Mouse (Mus musculus) subcutaneous adipose tissue, adult 2 months (tissue): Measurements from ENCODE around the gene Anapc11. TPM values are rescaled to one million over a fixed set of nuclear protein-coding genes. Genes with fewer than 3 reads are reported as not detected.

ENCODE experiments used
- polyA plus RNA-seq: library from polyadenylated mRNA; depleted of rRNA; stranded (reverse); fragments of >200 nt; gene quantifications from 2 replicates; pipeline ENCODE4 v1.2.3, GENCODE M21; 2012; ENCODE audit warnings: low replicate concordance; rRNA removed

Gene Anapc11
- polyA plus RNA-seq = 102 and 121 TPM in 2 replicates

DNA sequence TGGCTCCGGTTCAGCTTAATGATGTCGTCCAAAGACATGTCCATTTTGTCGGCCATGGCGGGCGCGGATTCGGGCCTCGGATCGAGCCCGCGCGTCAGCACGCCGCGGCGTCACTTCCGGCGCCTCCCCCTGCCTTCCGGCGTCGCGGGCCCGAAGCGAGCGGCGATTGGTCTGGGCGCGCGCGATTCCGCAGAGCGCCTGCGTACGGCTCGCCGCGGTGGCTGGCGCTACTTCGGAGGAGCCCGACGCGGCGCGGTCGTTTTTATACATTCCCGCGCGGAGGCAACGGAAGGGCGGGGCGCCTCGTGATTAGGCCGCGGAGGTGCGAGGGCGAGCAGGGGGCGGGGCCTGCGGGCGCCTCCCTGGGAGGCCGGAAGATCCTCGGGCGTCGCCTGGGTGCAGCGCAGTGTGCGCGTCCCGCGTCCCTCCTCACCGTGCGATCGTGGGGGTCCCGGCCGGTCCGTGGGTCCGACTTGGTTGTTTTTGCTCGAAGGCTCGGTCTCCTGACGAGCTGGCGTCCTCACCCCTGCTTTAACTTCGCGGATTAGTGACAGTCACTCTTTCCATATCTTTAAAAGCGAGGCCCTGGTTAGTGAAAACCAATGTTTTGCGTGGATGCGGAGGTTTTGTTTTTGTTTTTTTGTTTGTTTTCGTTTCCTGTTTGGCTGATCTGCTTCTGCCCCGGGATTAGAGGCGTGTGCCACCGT lies at the start of gene Anapc11, which contains the start of gene Alyref:
Anapc11 (plus strand) TSS at position 139 of the 707 bp plus-strand sequence.
Alyref (minus strand) TSS at position 83 of the 707 bp plus-strand sequence.

DNA sequence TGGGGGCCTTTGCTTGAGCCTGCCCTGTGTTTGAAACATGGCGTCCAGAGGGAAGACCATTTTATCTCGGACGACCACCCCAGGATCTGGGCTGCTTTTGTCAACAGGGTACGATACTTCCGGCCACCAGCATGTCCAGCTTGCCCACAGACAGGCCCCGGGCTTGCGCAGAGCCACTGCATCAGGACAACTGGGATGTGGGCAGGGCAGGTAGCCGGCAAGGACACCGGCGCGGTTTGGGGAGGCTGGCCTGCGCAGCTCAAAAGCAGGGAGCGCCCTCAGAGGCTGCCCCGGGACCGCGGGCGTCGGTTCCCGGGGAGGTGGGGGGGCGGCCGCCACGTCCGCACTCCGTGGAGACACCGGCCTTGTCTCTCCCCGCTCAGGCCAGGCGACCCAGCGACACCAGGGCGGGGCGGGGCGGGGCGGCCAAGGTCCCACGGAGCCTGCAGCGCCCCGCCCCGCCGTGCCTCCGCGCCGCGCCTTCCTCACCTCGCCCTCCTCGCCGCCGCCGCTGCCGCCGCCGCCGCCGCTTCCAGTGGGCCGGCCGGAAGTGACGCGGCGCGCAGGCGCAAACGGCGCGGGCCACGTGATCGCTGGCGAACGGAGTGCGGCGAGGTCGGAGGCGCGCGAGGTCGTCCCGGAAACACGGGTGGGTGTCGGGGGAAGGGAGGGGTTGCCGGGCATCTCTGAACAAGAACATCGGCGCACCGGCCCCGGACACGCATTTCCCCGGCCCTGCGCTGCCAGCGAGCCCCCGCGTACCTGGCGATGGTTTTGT lies 48.9 kb upstream of the Anapc11 start, which contains the start of gene Mcrip1:
Mcrip1 (minus strand) TSS at position 560 of the 778 bp plus-strand sequence.

DNA sequence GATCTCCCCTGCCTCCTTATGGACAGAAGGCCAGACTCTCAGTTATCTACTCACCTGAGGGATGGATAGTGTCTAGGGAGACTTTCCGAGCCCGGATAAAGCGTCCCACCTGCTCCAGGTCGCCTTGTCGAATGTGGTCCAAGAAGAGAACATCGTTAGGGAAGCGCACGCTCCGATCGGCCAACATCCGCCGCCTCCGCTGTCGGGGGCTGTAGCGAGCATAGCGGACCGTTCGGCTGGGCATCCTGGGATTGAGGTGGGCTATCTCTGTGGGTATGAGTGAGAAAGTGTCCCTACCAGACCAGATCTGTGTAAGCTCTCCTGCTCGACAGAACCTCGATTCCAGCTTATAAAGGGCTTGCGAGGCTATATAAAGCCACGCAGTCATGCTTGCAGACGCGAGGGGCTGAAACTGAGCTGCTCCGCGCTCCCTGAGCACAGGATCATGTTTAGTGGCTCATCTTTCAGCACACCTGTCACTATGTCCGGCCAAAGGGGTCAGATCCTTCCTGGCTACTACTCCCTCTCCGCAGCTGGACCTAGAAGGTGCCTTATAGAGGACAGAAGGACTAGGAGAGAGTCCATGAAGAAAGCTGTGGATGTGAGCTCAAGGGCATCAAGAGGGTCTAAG lies 47.3 kb upstream of the Anapc11 start, which contains the start of gene Ppp1r27:
Ppp1r27 (minus strand) TSS at position 323 of the 631 bp plus-strand sequence.

DNA sequence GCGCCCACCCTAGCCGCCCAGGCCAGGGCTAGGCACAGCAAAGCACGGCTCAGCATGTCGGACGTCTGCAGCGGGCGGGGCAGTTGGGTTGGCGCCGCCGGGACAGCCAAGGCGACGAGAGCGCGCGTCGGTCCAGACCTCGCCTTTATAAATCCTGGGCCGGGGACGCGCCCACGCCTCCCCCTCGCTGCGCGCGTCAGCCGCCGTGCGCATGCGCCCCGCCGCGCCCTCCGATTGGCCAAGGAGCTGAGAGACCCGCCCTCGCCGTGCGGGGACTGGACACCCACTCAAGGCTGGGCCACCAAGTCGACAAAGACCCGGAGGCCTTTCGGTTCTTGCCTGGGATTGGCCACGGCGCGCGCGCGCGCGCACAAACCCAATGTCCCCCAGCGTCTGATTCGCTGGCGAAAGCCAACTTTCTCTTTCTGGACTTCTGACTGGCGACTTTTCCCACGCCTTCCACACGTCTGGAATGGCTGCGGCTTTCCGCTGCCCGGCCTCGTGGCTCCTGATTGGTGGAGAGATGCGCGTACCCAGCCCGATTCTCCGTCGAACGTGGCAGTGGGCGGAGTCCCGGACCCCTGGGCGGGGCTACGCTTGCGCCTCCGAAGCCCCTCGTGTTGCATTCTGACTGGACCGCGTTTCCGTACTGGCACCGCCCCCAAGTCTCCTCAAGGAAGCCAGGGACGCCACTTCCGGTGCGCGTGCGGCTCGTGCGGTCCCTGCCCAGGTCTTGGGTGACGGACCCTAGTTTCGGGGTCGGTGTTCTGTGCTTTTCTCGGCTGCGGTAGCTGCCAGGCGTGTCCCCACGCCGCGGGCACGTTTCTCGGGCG lies 25.3 kb upstream of the Anapc11 start, which contains the start of gene P4hb:
P4hb (minus strand) TSS at position 502 of the 833 bp plus-strand sequence.

DNA sequence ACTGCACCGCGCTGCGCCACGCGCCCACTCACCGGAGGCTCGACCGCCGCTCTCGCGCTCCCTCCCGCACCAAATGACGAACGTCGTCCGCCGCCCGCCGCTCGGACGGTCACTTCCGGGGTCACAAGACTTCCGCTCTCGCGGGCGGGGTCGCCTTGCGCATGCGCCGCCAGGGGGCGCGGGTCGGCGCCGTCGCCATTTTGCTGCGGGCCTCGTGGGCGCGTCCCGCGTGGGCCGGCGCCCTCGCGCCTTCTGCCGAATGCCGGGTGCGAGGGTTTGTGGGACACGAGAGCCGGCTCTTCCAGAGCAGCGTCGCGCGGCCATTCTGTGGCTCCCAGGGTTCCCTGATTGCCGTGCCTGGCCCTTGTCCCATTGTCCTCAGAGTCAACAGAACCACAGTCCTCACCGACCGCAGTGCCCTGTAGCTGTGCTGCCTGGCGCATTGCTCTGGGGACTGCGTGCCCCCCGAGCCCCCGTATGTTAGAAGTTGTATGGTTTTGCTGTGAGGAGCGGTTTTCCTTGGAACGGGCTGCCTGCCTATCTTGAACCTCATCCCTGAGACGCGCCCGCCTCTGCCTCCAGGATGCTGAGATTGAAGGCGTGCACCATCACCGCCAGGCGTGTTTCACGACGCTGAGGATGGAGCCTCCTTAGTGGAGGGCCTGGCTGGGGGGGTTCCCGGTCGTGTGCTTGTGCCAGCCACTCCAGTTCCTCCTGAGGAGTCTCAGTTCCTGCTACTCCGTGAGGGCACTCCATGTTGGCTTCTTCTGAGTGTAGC lies 16.5 kb upstream of the Anapc11 start, which contains the start of gene Arhgdia:
Arhgdia (minus strand) TSS at position 135 of the 778 bp plus-strand sequence.

DNA sequence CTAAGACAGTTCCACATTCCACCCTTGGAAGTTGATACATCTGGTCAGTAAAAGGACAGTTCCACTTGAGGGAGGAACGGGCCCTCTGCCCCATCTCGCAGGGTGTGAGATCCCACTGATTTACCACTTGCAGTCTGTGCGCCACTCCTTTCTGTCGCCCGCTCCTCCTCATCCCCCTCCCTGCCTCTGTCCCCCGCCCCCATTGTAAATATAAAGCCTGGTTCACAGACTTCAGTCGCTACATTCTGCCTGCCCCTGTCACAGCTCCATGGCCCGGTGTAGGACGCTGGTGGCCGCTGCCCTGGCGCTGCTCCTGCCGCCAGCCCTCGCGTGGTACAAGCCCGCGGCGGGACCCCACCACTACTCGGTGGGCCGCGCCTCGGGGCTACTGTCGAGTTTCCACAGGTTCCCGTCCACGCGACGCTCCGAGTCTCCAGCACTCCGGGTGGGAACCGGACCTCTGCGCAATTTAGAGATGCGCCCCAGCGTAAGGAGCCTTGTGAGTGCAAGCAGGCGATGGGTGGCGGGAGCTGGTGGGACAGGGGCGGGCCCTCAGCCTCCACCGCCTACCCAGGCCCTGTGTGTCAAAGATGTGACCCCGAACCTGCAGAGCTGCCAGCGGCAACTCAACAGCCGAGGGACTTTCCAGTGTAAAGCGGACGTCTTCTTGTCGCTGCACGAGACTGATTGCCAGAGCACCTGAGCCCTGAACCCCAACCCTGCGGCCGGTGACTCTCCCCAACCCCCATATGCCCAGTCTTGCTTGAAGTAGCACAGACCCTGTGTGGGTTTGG lies 10.2 kb downstream of the Anapc11 start, which contains the start of gene Npb:
Npb (plus strand) TSS at position 237 of the 794 bp plus-strand sequence.

DNA sequence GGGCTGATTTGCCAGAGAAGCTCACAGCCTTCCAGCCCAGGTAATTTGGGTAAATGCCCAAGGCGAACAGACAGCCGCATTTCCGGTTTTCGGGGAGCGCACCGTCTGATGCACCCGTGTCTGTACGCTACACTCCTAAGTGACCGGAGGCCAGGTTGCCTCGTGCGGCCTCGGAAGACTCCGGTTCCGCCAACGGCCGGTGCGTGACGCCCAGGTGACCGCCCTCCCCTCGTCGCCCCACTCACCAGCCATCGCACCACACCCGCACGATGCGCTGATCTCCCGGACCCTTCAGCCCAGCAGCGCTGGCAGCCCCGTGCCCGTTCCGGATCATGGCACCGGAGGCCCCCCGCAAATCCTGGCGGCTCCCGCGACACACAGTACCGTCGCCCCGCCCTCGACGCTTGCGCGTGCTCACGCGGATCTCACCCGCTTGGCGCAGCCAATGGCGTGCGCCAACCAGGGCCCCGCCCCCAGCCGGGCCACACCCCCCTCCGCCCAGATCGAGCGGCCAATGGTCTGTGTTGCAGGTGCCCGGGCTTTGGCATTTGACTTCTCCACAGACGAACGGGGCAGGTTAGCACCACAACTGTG lies 19.4 kb downstream of the Anapc11 start, which contains the start of gene Pcyt2:
Pcyt2 (minus strand) TSS at position 418 of the 594 bp plus-strand sequence.

DNA sequence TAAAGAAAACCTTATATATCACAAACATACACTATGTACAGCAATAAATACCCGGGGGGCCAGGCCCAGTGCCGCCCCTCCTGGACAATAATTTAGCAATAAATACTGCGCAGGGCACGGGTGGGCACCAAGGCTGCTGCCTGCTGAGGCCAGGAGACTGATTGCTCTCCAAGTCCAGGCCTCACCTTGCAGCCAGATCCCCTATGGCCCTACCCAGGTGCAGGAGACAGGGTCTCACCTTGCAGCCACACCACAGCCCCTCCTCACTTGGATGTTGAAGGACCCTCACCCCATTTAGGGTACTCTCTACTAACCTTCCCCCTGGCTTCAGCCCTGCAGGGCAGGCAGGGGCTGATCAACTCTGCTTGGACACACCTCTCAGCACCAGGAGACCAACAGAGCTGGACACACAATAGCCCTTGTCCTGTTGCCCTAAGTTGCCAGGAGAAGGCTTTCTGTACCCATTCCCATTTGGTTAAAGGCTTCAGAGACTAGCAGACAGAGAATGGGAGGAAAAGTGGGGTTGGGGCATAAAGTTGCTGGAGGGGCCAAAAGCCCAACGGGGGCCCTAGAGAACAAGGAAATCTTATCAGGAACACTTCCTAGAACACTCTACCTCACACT lies 27.0 kb downstream of the Anapc11 start, which contains the start of gene Sirt7:
Sirt7 (minus strand) TSS at position 89 of the 624 bp plus-strand sequence.

DNA sequence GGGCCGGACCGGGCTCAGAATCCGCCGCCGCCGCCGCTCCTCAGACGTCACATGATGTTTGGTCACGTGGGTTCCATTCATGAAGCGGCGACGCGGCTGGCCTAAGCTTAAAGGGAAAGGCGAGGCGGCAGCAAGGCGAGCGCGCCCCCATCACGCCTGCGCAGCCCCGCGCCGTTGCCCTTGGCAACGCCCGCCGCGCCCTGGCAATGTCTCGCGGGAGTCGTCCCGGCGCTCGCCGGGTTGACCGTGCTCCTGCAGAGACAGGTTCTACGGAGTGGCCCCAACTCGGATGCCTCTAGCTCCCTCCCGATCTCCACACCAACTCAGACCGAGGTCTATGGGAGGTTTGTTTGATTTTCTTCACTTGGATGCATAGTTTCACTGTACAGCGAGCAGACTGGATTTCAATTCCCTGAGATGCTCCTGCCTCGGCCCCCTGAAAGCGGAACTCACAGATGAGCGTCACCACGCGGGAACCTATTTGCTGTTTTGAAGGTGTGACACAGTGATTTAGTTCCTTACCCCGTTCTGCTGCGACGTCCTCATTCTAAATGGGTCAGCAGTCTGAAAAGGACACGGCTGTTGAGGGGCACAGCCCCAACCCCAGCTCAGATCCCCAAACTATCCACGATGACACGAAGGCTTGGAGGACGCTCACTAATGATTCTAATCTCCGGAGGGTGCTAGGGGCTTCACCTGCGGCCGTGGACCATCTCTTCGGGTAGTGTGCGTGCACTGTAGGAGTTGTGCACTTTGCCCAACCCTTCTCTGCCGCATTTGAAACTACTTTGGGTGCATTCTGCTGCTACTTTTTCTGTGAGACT lies 35.5 kb downstream of the Anapc11 start, which contains the start of gene Mafg:
Mafg (minus strand) TSS at position 81 of the 824 bp plus-strand sequence.

DNA sequence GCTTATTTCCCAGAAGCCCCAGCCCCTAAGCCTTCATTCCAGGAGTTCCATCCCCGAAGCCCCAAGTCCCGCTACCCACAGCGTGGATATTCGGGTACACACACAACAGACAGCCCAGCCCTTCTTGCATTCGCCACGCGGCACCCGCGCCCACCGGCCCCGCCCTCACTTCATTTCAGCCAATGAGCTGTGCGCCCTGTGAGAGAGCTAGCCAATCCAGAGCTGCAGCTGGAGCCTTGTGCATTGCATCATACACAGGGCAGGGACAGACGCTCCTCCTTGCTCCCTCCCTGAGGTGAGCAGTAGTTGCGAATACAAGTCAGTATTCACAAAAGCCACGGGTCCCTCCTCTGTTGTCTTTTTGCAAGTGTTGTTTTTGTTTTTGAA lies 45.4 kb downstream of the Anapc11 start, which contains the start of gene Pycr1:
Pycr1 (minus strand) TSS at position 169 of the 387 bp plus-strand sequence.

DNA sequence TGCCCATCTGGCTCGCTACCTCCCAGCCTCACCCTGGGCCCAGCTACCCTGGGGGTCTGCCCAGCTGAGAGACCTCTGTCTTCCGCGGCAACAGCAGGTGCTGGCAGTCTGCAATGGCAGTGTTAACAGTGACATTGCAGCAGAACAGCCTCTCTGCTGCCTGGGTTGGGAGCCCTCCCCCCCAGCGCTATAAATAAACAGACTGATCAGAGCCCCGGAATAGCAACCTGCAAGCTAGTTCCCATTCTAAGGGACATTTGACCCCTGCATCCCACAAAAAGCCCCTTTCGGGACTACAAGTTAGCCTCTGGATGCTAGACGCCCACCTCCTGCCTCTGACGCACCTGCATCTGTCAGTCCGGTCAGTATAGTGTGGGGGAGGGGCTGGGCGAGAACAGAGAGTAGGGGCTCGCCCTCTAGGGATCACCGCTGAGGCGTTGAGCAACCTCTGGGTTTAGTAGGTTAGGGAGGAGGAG lies 49.8 kb downstream of the Anapc11 start, which contains the start of gene Myadml2:
Myadml2 (minus strand) TSS at position 158 of the 476 bp plus-strand sequence.

Other genes starting within 250 kb of the Anapc11 start
- gene Actg1, start 249.9 kb upstream of the Anapc11 start, polyA plus RNA-seq = 1,196 and 1,314 TPM in 2 replicates
- not detected in 2 replicates for gene Fscn2, start 236.9 kb upstream of the Anapc11 start, polyA plus RNA-seq
- gene Faap100, start 219.7 kb upstream of the Anapc11 start, polyA plus RNA-seq = 33.9 and 79.5 TPM in 2 replicates
- gene Nploc4, start 160.7 kb upstream of the Anapc11 start, polyA plus RNA-seq = 67.6 and 68.3 TPM in 2 replicates
- 0.09 TPM in 1 of 2 replicates, not detected in the other for gene Tspan10, start 155.8 kb upstream of the Anapc11 start, polyA plus RNA-seq
- 0.70 and 1.1 TPM in 2 replicates for gene Pde6g, start 144.9 kb upstream of the Anapc11 start, polyA plus RNA-seq
- 27.4 and 32.4 TPM in 2 replicates for gene Oxld1, start 140.4 kb upstream of the Anapc11 start, polyA plus RNA-seq
- gene Ccdc137, start 140.3 kb upstream of the Anapc11 start, polyA plus RNA-seq = 15.0 and 26.0 TPM in 2 replicates
- 29.0 and 40.5 TPM in 2 replicates for gene Arl16, start 130.8 kb upstream of the Anapc11 start, polyA plus RNA-seq
- 108 and 111 TPM in 2 replicates for gene Mrpl12, start 113.8 kb upstream of the Anapc11 start, polyA plus RNA-seq
- gene Slc25a10, start 106.6 kb upstream of the Anapc11 start, polyA plus RNA-seq = 651 and 925 TPM in 2 replicates
- 1.3 and 3.8 TPM in 2 replicates for gene Gcgr, start 67.7 kb upstream of the Anapc11 start, polyA plus RNA-seq
- 157 and 174 TPM in 2 replicates for gene Mcrip1, start 48.7 kb upstream of the Anapc11 start, polyA plus RNA-seq
- gene Ppp1r27, start 47.3 kb upstream of the Anapc11 start, polyA plus RNA-seq = not detected in 2 replicates
- gene P4hb, start 25.2 kb upstream of the Anapc11 start, polyA plus RNA-seq = 212 and 315 TPM in 2 replicates
- 706 and 742 TPM in 2 replicates for gene Arhgdia, start 16.8 kb upstream of the Anapc11 start, polyA plus RNA-seq
- gene Alyref, start 56 bp upstream of the Anapc11 start, polyA plus RNA-seq = 26.4 and 41.1 TPM in 2 replicates
- 0.39 and 2.5 TPM in 2 replicates for gene Npb, start 10.1 kb downstream of the Anapc11 start, polyA plus RNA-seq
- 202 and 224 TPM in 2 replicates for gene Pcyt2, start 19.5 kb downstream of the Anapc11 start, polyA plus RNA-seq
- 63.3 and 73.1 TPM in 2 replicates for gene Sirt7, start 26.8 kb downstream of the Anapc11 start, polyA plus RNA-seq
- gene Mafg, start 35.2 kb downstream of the Anapc11 start, polyA plus RNA-seq = 53.4 and 67.3 TPM in 2 replicates
- gene Pycr1, start 45.3 kb downstream of the Anapc11 start, polyA plus RNA-seq = 8.3 and 23.9 TPM in 2 replicates
- gene Myadml2, start 49.7 kb downstream of the Anapc11 start, polyA plus RNA-seq = 0.14 TPM in 1 of 2 replicates, not detected in the other
- gene Notum, start 62.8 kb downstream of the Anapc11 start, polyA plus RNA-seq = 5.0 TPM in 1 of 2 replicates, not detected in the other
- 89.5 and 105 TPM in 2 replicates for gene Aspscr1, start 74.6 kb downstream of the Anapc11 start, polyA plus RNA-seq
- gene Cenpx, start 115.3 kb downstream of the Anapc11 start, polyA plus RNA-seq = 89.1 and 110 TPM in 2 replicates
- gene Lrrc45, start 115.5 kb downstream of the Anapc11 start, polyA plus RNA-seq = 30.1 and 63.6 TPM in 2 replicates
- 16.6 and 55.7 TPM in 2 replicates for gene Rac3, start 123.0 kb downstream of the Anapc11 start, polyA plus RNA-seq
- gene Dcxr, start 128.9 kb downstream of the Anapc11 start, polyA plus RNA-seq = 141 and 144 TPM in 2 replicates
- gene Cbr2, start 133.7 kb downstream of the Anapc11 start, polyA plus RNA-seq = 204 and 309 TPM in 2 replicates
- 0.50 and 9.3 TPM in 2 replicates for gene Hmga1b, start 164.4 kb downstream of the Anapc11 start, polyA plus RNA-seq
- gene Rfng, start 185.8 kb downstream of the Anapc11 start, polyA plus RNA-seq = 57.4 and 75.5 TPM in 2 replicates
- gene Gps1, start 185.9 kb downstream of the Anapc11 start, polyA plus RNA-seq = 171 and 257 TPM in 2 replicates
- 33.0 and 52.4 TPM in 2 replicates for gene Dus1l, start 198.0 kb downstream of the Anapc11 start, polyA plus RNA-seq
- gene Fasn, start 226.1 kb downstream of the Anapc11 start, polyA plus RNA-seq = 8,340 and 15,875 TPM in 2 replicates